Mouse (Mus musculus) embryonic facial prominence, embryonic 12.5 days (tissue): ENCODE measurements around the gene Zfp619. TPM values are rescaled to one million over a fixed set of nuclear protein-coding genes. Genes with fewer than 3 reads are reported as not detected.

Experiments
- ATAC-seq: fragments of 200-750 bp; cut with Nextera tagmentation; 2 replicates; pipeline ENCODE4 v1.8.0; 2017; ENCODE audit not compliant: insufficient number of reproducible peaks, insufficient read depth, low FRiP score, low TSS enrichment
- H3K27ac ChIP-seq: fragments of 300-500 bp; sonication (generic); 2 replicates; pipeline ENCODE4 v1.5.1; 2016; ENCODE audit warnings: mild to moderate bottlenecking
- H3K27me3 ChIP-seq: fragments of 300-500 bp; sonication (generic); 2 replicates; pipeline ENCODE4 v1.6.1; 2016; ENCODE audit warnings: mild to moderate bottlenecking, moderate library complexity
- H3K36me3 ChIP-seq: fragments of 300-500 bp; sonication (generic); 2 replicates; pipeline ENCODE4 v1.6.1; 2016; ENCODE audit warnings: mild to moderate bottlenecking
- H3K4me1 ChIP-seq: fragments of 300-500 bp; sonication (generic); 2 replicates; pipeline ENCODE4 v1.6.1; 2016
- H3K4me2 ChIP-seq: fragments of 300-500 bp; sonication (generic); replicated peaks from 2 replicates; pipeline ENCODE4 v1.6.1; 2016; ENCODE audit warnings: mild to moderate bottlenecking, moderate library complexity
- H3K4me3 ChIP-seq: fragments of 300-500 bp; sonication (generic); 2 replicates; pipeline ENCODE4 v1.5.1; 2016; ENCODE audit warnings: mild to moderate bottlenecking
- H3K9ac ChIP-seq: fragments of 300-500 bp; sonication (generic); 2 replicates; pipeline ENCODE4 v1.6.1; 2016; ENCODE audit warnings: mild to moderate bottlenecking, moderate library complexity
- H3K9me3 ChIP-seq: fragments of 300-500 bp; sonication (generic); 2 replicates; pipeline ENCODE4 v1.6.1; 2016; ENCODE audit warnings: mild to moderate bottlenecking, moderate library complexity
- WGBS: fragments of 180-500 bp; shearing (Covaris S2); methylation state at CpG from one replicate; pipeline ENCODE4 v1.1.7; 2016; 5-methylcytosine and 5-hydroxymethylcytosine counted together
- polyA plus RNA-seq: library from polyadenylated mRNA; unstranded; fragments of >200 nt; fragmentation: Nextera tagmentation; extraction: Ambion mirVana; gene quantifications from 2 replicates; pipeline ENCODE4 v1.2.1, GENCODE M21; 2016

Gene Zfp619
- 3.2 and 3.3 TPM in 2 replicates for polyA plus RNA-seq

DNA sequence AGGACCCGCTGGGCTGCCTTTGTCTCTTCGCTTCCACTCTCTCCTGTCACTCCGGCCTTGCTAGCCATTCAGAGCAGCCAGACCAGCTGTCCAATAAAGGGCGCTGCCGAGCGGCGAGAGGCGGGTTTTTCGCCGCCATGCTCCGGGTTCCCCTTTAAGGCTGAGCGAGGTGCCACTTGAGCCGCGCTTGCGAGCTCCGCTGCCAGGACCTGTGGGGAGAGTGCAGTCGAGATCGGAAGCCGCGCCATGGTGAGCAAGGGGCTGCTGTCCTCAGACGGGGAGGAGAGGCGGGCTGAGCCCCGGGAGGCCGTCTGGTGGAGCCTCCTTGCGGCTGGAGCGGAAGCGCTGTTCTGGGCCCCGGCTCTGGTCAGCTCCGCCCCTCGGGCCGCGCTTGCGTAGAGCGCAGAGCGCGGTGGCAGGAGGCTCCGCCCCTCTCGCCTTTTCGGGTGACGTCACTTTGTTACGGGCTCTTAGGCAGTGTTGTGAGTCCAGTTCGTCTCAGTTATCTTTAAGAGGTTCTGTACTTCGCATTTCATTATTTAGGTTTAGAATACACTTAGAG is at the start of gene Zfp619:
Zfp619 (plus strand) TSS at position 151 of the 562 bp plus-strand sequence.
- H3K4me2 ChIP-seq = peak within 1 kb of the TSS; percentile 50
- H3K36me3 ChIP-seq = no peaks in the 10 kb centered on the region
- peak; percentile 99 for ATAC-seq
- H3K4me1 ChIP-seq = no peaks in the 10 kb centered on the region
- H3K27ac ChIP-seq = peak within 1 kb of the TSS; percentile 98
- under 1% methylated on average over 43 of the region's 43 CpGs for WGBS
- H3K9me3 ChIP-seq = no peaks in the 10 kb centered on the region
- peak within 1 kb of the TSS; percentile 73 for H3K9ac ChIP-seq
- peak within 1 kb of the TSS; percentile 58 for H3K4me3 ChIP-seq
- H3K27me3 ChIP-seq = no peaks in the 10 kb centered on the region

DNA sequence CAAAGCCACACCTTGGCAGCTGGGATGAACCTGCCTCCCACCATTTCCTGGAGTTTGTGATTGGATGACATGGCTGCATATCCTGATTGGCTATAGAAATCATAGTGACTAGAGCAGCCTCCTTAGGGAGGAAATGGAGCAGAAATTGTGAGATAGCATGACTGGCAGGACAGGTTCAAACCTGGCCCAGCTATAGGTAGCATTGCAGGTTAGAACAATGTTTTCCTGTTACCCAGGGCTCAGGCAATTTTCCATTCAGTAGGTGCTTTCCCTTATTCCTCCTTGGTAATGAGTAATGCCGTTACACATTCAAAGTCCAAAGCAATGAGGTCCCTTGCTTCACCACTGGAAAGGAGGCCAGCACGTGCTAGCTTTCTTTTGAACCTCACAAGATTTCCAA is 38.6 kb upstream of the Zfp619 start:
- Histone ChIP-seq H3K9me3 (peaks cover 6% of the 10 kb centered on the region), H3K36me3 (peaks cover 29% of the 10 kb centered on the region), H3K9ac (no peak overlapping the region), H3K4me1 (no peaks in the 10 kb centered on the region), H3K27ac (no peak overlapping the region), H3K4me3 (no peak overlapping the region), H3K4me2 (no peak overlapping the region), H3K27me3 (no peaks in the 10 kb centered on the region)
- 94% methylated on average over 2 of the region's 2 CpGs for WGBS
- no peak for ATAC-seq

DNA sequence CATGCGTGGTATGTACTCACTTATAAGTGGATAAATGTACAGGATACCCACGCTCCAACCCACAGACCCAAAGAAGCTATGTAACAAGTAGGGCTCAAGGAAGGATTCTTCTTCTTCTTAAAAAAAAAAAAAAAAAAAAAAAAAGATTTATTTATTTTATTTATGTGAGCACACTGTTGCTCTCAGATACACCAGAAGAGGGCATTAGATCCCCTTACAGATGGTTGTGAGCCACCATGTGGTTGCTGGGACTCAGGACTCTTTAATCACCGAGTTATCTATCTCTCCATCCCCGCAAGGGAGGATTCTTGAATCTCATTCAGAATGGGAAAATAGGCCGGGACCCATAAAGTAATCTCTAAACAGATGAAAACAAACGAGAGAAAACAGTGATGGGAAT is 33.2 kb upstream of the Zfp619 start:
- Histone ChIP-seq H3K9ac (no peak overlapping the region), H3K4me1 (no peaks in the 10 kb centered on the region), H3K9me3 (no peaks in the 10 kb centered on the region), H3K4me3 (no peak overlapping the region), H3K4me2 (no peak overlapping the region), H3K27ac (no peak overlapping the region), H3K27me3 (no peaks in the 10 kb centered on the region), H3K36me3 (no peaks in the 10 kb centered on the region)
- no peak for ATAC-seq
- WGBS = 62% methylated on average over 6 of the region's 6 CpGs

DNA sequence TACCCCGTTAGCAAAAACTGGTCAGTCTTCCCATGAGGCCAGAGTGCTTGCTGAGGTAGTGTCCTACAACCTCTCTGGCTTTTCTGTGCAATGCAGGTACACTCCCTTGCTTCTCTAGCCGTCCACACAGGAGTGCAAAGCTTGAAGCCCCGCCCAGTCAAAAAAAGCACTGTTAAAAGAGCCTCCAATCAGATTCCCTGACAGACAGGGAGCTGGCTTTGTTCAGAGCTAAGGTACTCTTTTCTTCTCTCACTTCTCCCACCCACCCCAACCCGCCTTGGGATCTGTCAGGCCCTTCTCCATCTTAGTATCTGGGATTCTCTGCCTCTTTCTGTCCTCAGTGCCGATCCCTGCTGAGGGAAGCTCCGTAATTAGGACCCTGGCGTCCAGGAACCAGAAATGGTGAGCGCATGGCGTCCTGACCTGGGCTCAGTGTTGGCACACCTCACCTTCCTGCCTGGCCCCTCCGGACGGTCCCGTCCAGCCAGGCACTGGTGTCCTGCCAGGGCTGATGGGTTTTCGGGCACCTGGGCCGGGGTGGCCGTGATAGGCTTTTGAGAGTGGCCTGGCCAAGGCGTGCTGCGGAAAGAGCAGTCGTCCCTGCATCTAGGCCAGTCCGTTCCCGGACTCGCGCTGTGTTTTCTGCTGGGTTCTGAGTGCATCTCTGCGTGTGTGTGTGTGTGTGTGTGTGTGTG is 30.3 kb upstream of the Zfp619 start:
- Histone ChIP-seq H3K4me1 (no peaks in the 10 kb centered on the region), H3K36me3 (no peaks in the 10 kb centered on the region), H3K9me3 (no peaks in the 10 kb centered on the region), H3K4me2 (peak overlapping the region; percentile 61), H3K27ac (no peak overlapping the region), H3K9ac (peak overlapping the region; percentile 60), H3K27me3 (no peaks in the 10 kb centered on the region), H3K4me3 (peak overlapping the region; percentile 55)
- ATAC-seq = peak; percentile 78
- 12% methylated on average over 23 of the region's 23 CpGs for WGBS

DNA sequence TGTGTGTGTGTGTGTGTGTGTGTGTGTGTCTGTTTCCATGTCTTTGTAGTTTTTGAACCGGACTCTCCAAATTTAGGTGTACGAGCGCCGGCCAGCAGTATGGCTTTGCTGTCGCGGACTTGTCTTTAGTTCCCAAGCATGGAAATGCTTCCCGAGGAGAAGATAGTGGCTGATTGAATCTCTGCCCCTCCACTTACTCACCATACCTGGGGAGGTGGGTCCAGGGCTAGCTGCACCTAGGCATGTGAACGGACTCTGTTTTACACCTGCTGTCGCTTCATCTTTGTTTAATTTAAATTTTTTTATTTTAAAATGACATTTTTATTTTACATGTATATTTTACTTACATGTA is 29.7 kb upstream of the Zfp619 start:
- Histone ChIP-seq H3K27ac (no peak overlapping the region), H3K4me2 (peak overlapping the region; percentile 61), H3K9ac (peak overlapping the region; percentile 60), H3K27me3 (no peaks in the 10 kb centered on the region), H3K36me3 (no peaks in the 10 kb centered on the region), H3K4me1 (no peaks in the 10 kb centered on the region), H3K9me3 (no peaks in the 10 kb centered on the region), H3K4me3 (peak overlapping the region; percentile 55)
- no peak for ATAC-seq
- 37% methylated on average over 9 of the region's 9 CpGs for WGBS

DNA sequence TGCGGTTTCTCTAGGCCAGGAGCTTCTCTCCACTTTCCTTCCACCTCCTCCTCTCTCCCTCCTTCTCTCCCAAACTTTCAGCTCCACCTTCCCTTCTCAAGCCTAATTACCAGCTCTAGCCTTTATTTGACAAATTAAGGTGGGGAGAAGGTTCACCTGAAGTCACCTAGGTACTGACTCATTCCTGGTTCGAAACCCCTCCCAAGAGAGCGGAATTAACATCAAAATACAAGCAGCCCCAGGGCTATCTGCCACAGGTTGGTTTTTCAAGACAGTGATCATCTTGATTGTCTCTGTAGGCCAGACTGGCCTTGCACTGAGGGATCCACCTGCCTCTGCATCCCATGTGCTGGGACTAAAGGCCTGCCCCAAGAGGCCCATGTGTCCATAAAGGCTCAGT is 22.9 kb upstream of the Zfp619 start:
- Histone ChIP-seq H3K4me2 (no peak overlapping the region), H3K9me3 (peaks cover 10% of the 10 kb centered on the region; the same call in 1 of the 2 replicates), H3K4me1 (no peaks in the 10 kb centered on the region), H3K4me3 (no peak overlapping the region), H3K27me3 (no peaks in the 10 kb centered on the region), H3K9ac (no peak overlapping the region), H3K27ac (no peak overlapping the region), H3K36me3 (peaks cover 17% of the 10 kb centered on the region)
- ATAC-seq = no peak
- 81% methylated on average over 3 of the region's 3 CpGs for WGBS

DNA sequence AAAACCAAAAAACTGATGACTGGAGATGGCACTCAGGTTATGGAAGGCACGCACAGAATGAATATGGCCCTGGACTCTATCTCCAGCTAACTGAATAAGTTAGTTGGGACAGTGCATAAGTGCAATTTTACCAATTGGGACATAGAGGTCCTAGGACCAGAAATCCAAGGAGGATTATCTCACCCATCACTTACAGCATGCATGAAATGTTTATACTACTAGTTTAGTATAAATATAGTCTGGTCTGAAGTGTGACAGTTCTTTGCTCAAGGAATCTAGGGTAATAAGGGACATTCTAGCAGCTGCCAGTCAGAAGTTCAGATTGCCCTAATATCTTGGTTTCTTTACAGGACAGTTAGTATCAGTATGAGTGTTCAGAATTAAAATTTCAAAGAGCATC is 13.5 kb upstream of the Zfp619 start:
- H3K27ac ChIP-seq = no peak overlapping the region
- no peaks in the 10 kb centered on the region for H3K4me1 ChIP-seq
- H3K27me3 ChIP-seq = no peaks in the 10 kb centered on the region
- H3K9me3 ChIP-seq = 0 out of 2 replicates have a peak, but pooled peaks cover 4% of the 10 kb centered on the region
- H3K9ac ChIP-seq = no peak overlapping the region
- 97% methylated on average over 1 of the region's 1 CpGs for WGBS
- H3K36me3 ChIP-seq = no peaks in the 10 kb centered on the region
- no peak overlapping the region for H3K4me3 ChIP-seq
- H3K4me2 ChIP-seq = no peak overlapping the region
- no peak for ATAC-seq

DNA sequence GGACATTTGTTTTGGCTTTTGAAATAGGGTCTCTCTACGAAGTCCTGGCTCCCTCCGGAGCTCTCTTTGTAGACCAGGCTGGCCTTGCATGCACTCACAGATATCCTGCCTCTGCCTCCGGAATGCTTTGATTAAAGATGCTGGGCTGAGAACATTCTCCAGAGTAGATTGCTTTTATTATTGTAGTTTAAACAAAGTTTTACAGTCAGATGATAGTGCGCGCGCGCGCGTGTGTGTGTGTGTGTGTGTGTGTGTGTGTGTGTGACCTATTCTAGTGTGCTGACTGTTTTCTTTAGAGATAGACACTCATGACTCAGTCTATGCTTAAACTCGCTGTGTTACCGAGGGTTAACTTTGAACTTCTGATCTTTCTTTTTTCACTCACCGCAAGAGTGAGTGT is 796 bp downstream of the Zfp619 start:
- ATAC-seq = no peak
- Histone ChIP-seq H3K9ac (peak overlapping the region; percentile 40; the same call in 1 of the 2 replicates), H3K27me3 (no peaks in the 10 kb centered on the region), H3K4me1 (no peaks in the 10 kb centered on the region), H3K9me3 (no peaks in the 10 kb centered on the region), H3K4me2 (peak overlapping the region; percentile 31), H3K4me3 (peak overlapping the region; percentile 24), H3K36me3 (no peaks in the 10 kb centered on the region), H3K27ac (0 out of 2 replicates have a peak overlapping the region, but pooled peaks have one; percentile 36)
- 86% methylated on average over 12 of the region's 12 CpGs for WGBS

DNA sequence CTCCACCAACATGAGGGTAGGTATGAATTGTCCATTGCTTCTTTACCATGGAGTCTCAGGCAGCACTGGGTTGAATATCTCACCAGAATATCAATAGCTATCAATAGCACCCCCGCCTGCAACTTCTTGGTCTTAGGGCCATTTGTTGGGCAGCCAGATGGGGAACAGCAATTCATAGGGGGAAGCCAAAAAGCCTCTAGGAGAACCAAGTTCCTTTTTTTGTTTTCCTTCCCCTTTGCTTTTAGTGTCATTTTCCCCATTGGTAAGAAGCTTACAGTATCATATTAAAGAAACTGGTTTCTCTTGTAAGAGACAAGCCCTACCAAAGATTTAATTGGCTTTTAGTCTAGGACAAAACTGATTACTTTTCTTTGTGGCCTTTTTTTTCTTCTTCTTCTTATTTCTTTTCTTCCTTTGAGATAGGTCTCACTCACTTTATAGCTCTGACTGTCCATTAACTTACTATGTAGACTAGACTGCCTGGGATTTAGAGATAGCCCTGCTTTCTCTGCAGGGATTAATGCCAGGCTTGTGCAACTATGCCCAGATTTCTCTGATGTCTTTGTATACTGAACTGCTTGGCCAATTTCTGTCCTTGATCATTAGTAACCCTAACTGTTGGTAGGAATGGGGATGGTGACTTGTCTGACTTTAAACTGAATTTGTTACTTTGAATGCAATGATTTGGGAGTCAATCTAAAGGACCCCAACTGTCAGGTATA is 6.3 kb downstream of the Zfp619 start:
- H3K9me3 ChIP-seq = no peaks in the 10 kb centered on the region
- ATAC-seq = no peak
- H3K4me2 ChIP-seq = no peak overlapping the region
- WGBS = 77% methylated on average over 1 of the region's 1 CpGs
- H3K27ac ChIP-seq = no peak overlapping the region
- no peak overlapping the region for H3K9ac ChIP-seq
- H3K27me3 ChIP-seq = no peaks in the 10 kb centered on the region
- H3K36me3 ChIP-seq = no peaks in the 10 kb centered on the region
- H3K4me1 ChIP-seq = no peaks in the 10 kb centered on the region
- no peak overlapping the region for H3K4me3 ChIP-seq

DNA sequence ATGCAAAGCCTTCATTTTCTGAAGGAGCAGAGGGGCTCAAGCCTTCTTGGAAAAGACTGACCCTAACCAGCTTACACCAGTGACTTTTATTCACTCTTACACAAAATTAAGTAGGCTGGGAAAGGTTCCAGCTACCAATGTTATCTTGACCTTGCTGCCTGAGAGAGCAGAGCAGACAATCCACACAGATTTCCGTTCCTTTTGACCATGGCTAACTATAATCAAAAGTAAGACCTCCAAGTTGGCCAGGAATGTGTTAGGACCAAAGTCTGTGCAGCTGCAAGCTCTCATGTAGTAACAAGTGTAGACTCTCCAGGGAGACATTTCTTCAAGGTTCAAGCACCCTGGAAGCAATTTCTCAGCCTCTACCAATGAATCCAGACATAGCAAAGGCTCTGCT is 25.6 kb downstream of the Zfp619 start:
- Histone ChIP-seq H3K27ac (no peak overlapping the region), H3K4me2 (no peak overlapping the region), H3K9me3 (no peaks in the 10 kb centered on the region), H3K4me3 (no peak overlapping the region), H3K9ac (no peak overlapping the region), H3K27me3 (no peaks in the 10 kb centered on the region), H3K36me3 (no peaks in the 10 kb centered on the region), H3K4me1 (no peaks in the 10 kb centered on the region)
- no peak for ATAC-seq
- WGBS = 81% methylated on average over 1 of the region's 1 CpGs

DNA sequence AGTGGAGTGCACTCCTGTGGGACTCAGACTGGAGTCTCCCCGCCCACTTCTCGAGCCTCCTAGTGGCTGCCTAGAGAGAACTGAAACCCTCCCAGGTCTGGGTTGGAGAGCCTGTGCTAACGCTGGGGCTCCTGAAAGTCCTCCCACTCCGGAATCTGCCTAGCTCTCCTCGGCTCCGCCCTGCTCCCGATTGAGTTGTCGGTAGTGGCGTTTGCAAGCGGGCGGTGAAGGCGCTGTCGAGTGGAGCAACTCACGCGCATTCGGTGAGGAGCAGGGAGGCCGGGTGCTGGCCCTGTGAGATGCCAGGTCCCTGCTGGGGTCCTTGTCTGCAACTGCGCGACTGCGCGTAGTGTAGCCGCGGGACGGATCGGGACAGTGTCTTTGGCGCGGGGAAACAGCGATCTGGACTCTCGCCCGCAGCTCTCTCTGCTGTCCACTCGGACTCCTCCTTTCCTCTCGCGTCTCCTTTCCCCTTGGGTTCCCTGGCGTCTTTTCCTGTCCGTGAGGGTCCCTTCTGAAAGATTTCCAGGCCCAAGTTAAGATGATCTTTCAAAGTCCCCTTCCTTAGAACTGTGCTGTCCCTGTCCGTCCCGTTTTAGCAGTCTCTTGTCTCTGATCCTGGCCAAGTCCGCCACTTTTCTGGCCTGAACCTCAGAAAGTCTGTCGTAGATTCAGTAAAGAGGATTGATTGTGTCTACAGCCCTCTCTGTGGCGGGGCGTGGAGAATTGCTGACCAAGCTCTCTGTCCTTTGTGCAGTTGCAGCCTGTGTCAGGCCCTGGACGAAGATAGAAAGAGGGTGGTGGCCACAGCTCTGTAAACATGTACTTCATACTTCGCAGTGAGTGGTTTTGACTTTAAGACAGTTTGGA is 26.9 kb downstream of the Zfp619 start:
- peak; percentile 97 for ATAC-seq
- no peaks in the 10 kb centered on the region for H3K36me3 ChIP-seq
- no peaks in the 10 kb centered on the region for H3K9me3 ChIP-seq
- H3K27me3 ChIP-seq = no peaks in the 10 kb centered on the region
- H3K9ac ChIP-seq = peak overlapping the region; percentile 72
- H3K4me1 ChIP-seq = no peaks in the 10 kb centered on the region
- H3K4me2 ChIP-seq = peak overlapping the region; percentile 66
- H3K27ac ChIP-seq = peak overlapping the region; percentile 94
- WGBS = 2% methylated on average over 43 of the region's 43 CpGs
- H3K4me3 ChIP-seq = peak overlapping the region; percentile 56
